Mouse (Mus musculus): Measurements from ENCODE around the gene Hbp1. TPM values are rescaled to one million over a fixed set of nuclear protein-coding genes. Genes with fewer than 3 reads are reported as not detected.

The Hbp1 gene
- polyA plus RNA-seq, 1 experiment from 2014 or later = 95.6 TPM

GRCm38 (mm10) chr12:31924135-31924534, 26.2 kb downstream of the Hbp1 start:
- ATAC-seq (ENCODE audit: low FRiP score) = no peak
- H3K9ac ChIP-seq = no peak overlapping the region
- H3K9me3 ChIP-seq (replicated peaks) = no peaks in the 10 kb centered on the region
- H3K4me1 ChIP-seq = no peaks in the 10 kb centered on the region
- no peaks in the 10 kb centered on the region for H3K27me3 ChIP-seq
- no peak overlapping the region for H3K27ac ChIP-seq
- no peak overlapping the region for H3K4me3 ChIP-seq
- H3K4me2 ChIP-seq (replicated peaks) = no peak overlapping the region
- H3K36me3 ChIP-seq = peaks cover 33% of the 10 kb centered on the region
- WGBS = 97% methylated on average over 3 of the region's 3 CpGs

- ATAC-seq (ENCODE audit: low FRiP score) = no peak
These were observed 29.6 kb downstream of the Hbp1 start for GRCm38 (mm10) chr12:31920464-31921405.

GRCm38 (mm10) chr12:31917245-31917644, 33.1 kb downstream of the Hbp1 start:
- no peaks in the 10 kb centered on the region for H3K36me3 ChIP-seq
- ATAC-seq (ENCODE audit: low FRiP score) = no peak
- H3K27ac ChIP-seq = no peak overlapping the region
- 86% methylated on average over 5 of the region's 5 CpGs for WGBS
- no peak overlapping the region for H3K4me3 ChIP-seq
- no peak overlapping the region for H3K9ac ChIP-seq
- no peaks in the 10 kb centered on the region for H3K9me3 ChIP-seq (replicated peaks)
- no peaks in the 10 kb centered on the region for H3K27me3 ChIP-seq
- H3K4me1 ChIP-seq = no peaks in the 10 kb centered on the region
- no peak overlapping the region for H3K4me2 ChIP-seq (replicated peaks)

More at GRCm38 (mm10) chr12:31920464-31921405, 29.6 kb downstream of the Hbp1 start:
- Histone ChIP-seq H3K9me3 (replicated peaks) (no peaks in the 10 kb centered on the region), H3K4me1 (no peaks in the 10 kb centered on the region), H3K4me2 (replicated peaks) (no peak overlapping the region), H3K27ac (no peak overlapping the region), H3K36me3 (peaks cover 15% of the 10 kb centered on the region), H3K4me3 (no peak overlapping the region), H3K27me3 (no peaks in the 10 kb centered on the region), H3K9ac (no peak overlapping the region)
- 82% methylated on average over 18 of the region's 18 CpGs for WGBS

GRCm38 (mm10) chr12:31916691-31917090, 33.6 kb downstream of the Hbp1 start:
- WGBS = 95% methylated on average over 5 of the region's 5 CpGs
- Histone ChIP-seq H3K27me3 (no peaks in the 10 kb centered on the region), H3K9ac (no peak overlapping the region), H3K4me3 (no peak overlapping the region), H3K9me3 (replicated peaks) (no peaks in the 10 kb centered on the region), H3K27ac (no peak overlapping the region), H3K4me1 (no peaks in the 10 kb centered on the region), H3K4me2 (replicated peaks) (no peak overlapping the region), H3K36me3 (no peaks in the 10 kb centered on the region)
- ATAC-seq (ENCODE audit: low FRiP score) = no peak

GRCm38 (mm10) chr12:31913614-31914013, 36.7 kb downstream of the Hbp1 start:
- H3K9ac ChIP-seq = no peak overlapping the region
- 79% methylated on average over 4 of the region's 4 CpGs for WGBS

GRCm38 (mm10) chr12:31912966-31913551, 37.3 kb downstream of the Hbp1 start:
- Histone ChIP-seq H3K4me3 (no peak overlapping the region), H3K27ac (no peak overlapping the region), H3K27me3 (no peaks in the 10 kb centered on the region), H3K9me3 (replicated peaks) (no peaks in the 10 kb centered on the region), H3K4me2 (replicated peaks) (no peak overlapping the region), H3K9ac (no peak overlapping the region), H3K36me3 (no peaks in the 10 kb centered on the region), H3K4me1 (no peaks in the 10 kb centered on the region)
- no peak for ATAC-seq (ENCODE audit: low FRiP score)
- WGBS = 85% methylated on average over 6 of the region's 6 CpGs

More at GRCm38 (mm10) chr12:31913614-31914013, 36.7 kb downstream of the Hbp1 start:
- H3K27ac ChIP-seq = no peak overlapping the region
- no peak overlapping the region for H3K4me3 ChIP-seq
- ATAC-seq (ENCODE audit: low FRiP score) = no peak
- no peak overlapping the region for H3K4me2 ChIP-seq (replicated peaks)
- H3K27me3 ChIP-seq = no peaks in the 10 kb centered on the region
- no peaks in the 10 kb centered on the region for H3K9me3 ChIP-seq (replicated peaks)
- H3K4me1 ChIP-seq = no peaks in the 10 kb centered on the region
- no peaks in the 10 kb centered on the region for H3K36me3 ChIP-seq

GRCm38 (mm10) chr12:31907436-31907835, 42.9 kb downstream of the Hbp1 start:
- no peak for ATAC-seq (ENCODE audit: low FRiP score)
- H3K9ac ChIP-seq = no peak overlapping the region
- no peak overlapping the region for H3K27ac ChIP-seq
- no peak overlapping the region for H3K4me2 ChIP-seq (replicated peaks)
- H3K36me3 ChIP-seq = no peaks in the 10 kb centered on the region
- 97% methylated on average over 2 of the region's 2 CpGs for WGBS
- H3K4me3 ChIP-seq = no peak overlapping the region
- H3K27me3 ChIP-seq = no peaks in the 10 kb centered on the region
- peaks cover 12% of the 10 kb centered on the region for H3K4me1 ChIP-seq
- H3K9me3 ChIP-seq (replicated peaks) = no peaks in the 10 kb centered on the region

GRCm38 (mm10) chr12:31905696-31906551, 44.4 kb downstream of the Hbp1 start:
- no peak overlapping the region for H3K4me3 ChIP-seq
- H3K27me3 ChIP-seq = no peaks in the 10 kb centered on the region
- peaks cover 12% of the 10 kb centered on the region for H3K4me1 ChIP-seq
- WGBS = 34% methylated on average over 6 of the region's 6 CpGs
- H3K27ac ChIP-seq = peak overlapping the region; percentile 80
- H3K36me3 ChIP-seq = no peaks in the 10 kb centered on the region
- no peaks in the 10 kb centered on the region for H3K9me3 ChIP-seq (replicated peaks)
- ATAC-seq (ENCODE audit: low FRiP score) = peak; percentile 90
- H3K9ac ChIP-seq = peak overlapping the region; percentile 18; the same call in 1 of the 2 replicates
- no peak overlapping the region for H3K4me2 ChIP-seq (replicated peaks)

GRCm38 (mm10) chr12:31900391-31900914, 49.9 kb downstream of the Hbp1 start:
- ATAC-seq (ENCODE audit: low FRiP score) = no peak
- no peaks in the 10 kb centered on the region for H3K36me3 ChIP-seq
- 76% methylated on average over 4 of the region's 4 CpGs for WGBS
- no peak overlapping the region for H3K4me3 ChIP-seq
- no peak overlapping the region for H3K9ac ChIP-seq
- H3K4me2 ChIP-seq (replicated peaks) = no peak overlapping the region
- H3K27ac ChIP-seq = no peak overlapping the region
- no peaks in the 10 kb centered on the region for H3K27me3 ChIP-seq
- peaks cover 21% of the 10 kb centered on the region for H3K4me1 ChIP-seq
- no peaks in the 10 kb centered on the region for H3K9me3 ChIP-seq (replicated peaks)

- 63% methylated on average over 7 of the region's 7 CpGs for WGBS
- no peak for ATAC-seq (ENCODE audit: low FRiP score)
- H3K27me3 ChIP-seq = no peaks in the 10 kb centered on the region
- no peaks in the 10 kb centered on the region for H3K36me3 ChIP-seq
- peak overlapping the region; percentile 79 for H3K27ac ChIP-seq
- H3K9me3 ChIP-seq (replicated peaks) = no peaks in the 10 kb centered on the region
- H3K4me1 ChIP-seq = peaks cover 23% of the 10 kb centered on the region
- no peak overlapping the region for H3K9ac ChIP-seq
- H3K4me3 ChIP-seq = no peak overlapping the region
- no peak overlapping the region for H3K4me2 ChIP-seq (replicated peaks)
These were observed 52.9 kb downstream of the Hbp1 start for GRCm38 (mm10) chr12:31897456-31897855.

- no peak overlapping the region for H3K4me3 ChIP-seq
- 30% methylated on average over 8 of the region's 8 CpGs for WGBS
- no peaks in the 10 kb centered on the region for H3K27me3 ChIP-seq
- no peak overlapping the region for H3K4me2 ChIP-seq (replicated peaks)
- no peaks in the 10 kb centered on the region for H3K36me3 ChIP-seq
- H3K4me1 ChIP-seq = peaks cover 23% of the 10 kb centered on the region
- H3K9ac ChIP-seq = no peak overlapping the region
- peak overlapping the region; percentile 79 for H3K27ac ChIP-seq
- ATAC-seq (ENCODE audit: low FRiP score) = peak; percentile 61
- no peaks in the 10 kb centered on the region for H3K9me3 ChIP-seq (replicated peaks)
These were observed 53.3 kb downstream of the Hbp1 start for GRCm38 (mm10) chr12:31896986-31897385.

GRCm38 (mm10) chr12:31896295-31896694, 54.0 kb downstream of the Hbp1 start:
- 19% methylated on average over 5 of the region's 5 CpGs for WGBS
- peak overlapping the region; percentile 79 for H3K27ac ChIP-seq

More at GRCm38 (mm10) chr12:31896295-31896694, 54.0 kb downstream of the Hbp1 start:
- no peaks in the 10 kb centered on the region for H3K9me3 ChIP-seq (replicated peaks)
- H3K4me2 ChIP-seq (replicated peaks) = no peak overlapping the region
- H3K27me3 ChIP-seq = no peaks in the 10 kb centered on the region
- H3K4me3 ChIP-seq = no peak overlapping the region
- H3K36me3 ChIP-seq = no peaks in the 10 kb centered on the region
- H3K9ac ChIP-seq = no peak overlapping the region
- peak; percentile 39; the same call in 1 of the 2 replicates for ATAC-seq (ENCODE audit: low FRiP score)
- peaks cover 23% of the 10 kb centered on the region for H3K4me1 ChIP-seq
